Mouse (Mus musculus) neural tube, embryonic 15.5 days (tissue): ENCODE results near the gene Rnf223. TPM values are rescaled to one million over a fixed set of nuclear protein-coding genes. Genes with fewer than 3 reads are reported as not detected.

Experiments
- ATAC-seq: fragments of 200-750 bp; cut with Nextera tagmentation; 2 replicates; pipeline ENCODE4 v1.8.0; 2017; ENCODE audit warnings: mild to moderate bottlenecking, moderate TSS enrichment, moderate library complexity; ENCODE audit not compliant: low FRiP score
- H3K27ac ChIP-seq: fragments of 300-500 bp; sonication (generic); replicated peaks from 2 replicates; pipeline ENCODE4 v1.5.1; 2015; ENCODE audit warnings: mild to moderate bottlenecking, inconsistent platforms
- H3K27me3 ChIP-seq: fragments of 300-500 bp; sonication (generic); replicated peaks from 2 replicates; pipeline ENCODE4 v1.6.1; 2015; ENCODE audit warnings: inconsistent platforms
- H3K36me3 ChIP-seq: fragments of 300-500 bp; sonication (generic); 2 replicates; pipeline ENCODE4 v1.6.1; 2015; ENCODE audit warnings: inconsistent platforms
- H3K4me1 ChIP-seq: fragments of 300-500 bp; sonication (generic); 2 replicates; pipeline ENCODE4 v1.6.1; 2015; ENCODE audit warnings: inconsistent platforms
- H3K4me2 ChIP-seq: fragments of 300-500 bp; sonication (generic); 2 replicates; pipeline ENCODE4 v1.6.1; 2015; ENCODE audit warnings: inconsistent platforms, mild to moderate bottlenecking, moderate library complexity
- H3K4me3 ChIP-seq: fragments of 300-500 bp; sonication (generic); replicated peaks from 2 replicates; pipeline ENCODE4 v1.5.1; 2015; ENCODE audit warnings: mild to moderate bottlenecking, inconsistent platforms
- H3K9ac ChIP-seq: fragments of 300-500 bp; sonication (generic); replicated peaks from 2 replicates; pipeline ENCODE4 v1.6.1; 2015; ENCODE audit warnings: mild to moderate bottlenecking, inconsistent platforms
- H3K9me3 ChIP-seq: fragments of 300-500 bp; sonication (generic); replicated peaks from 2 replicates; pipeline ENCODE4 v1.6.1; 2016; ENCODE audit warnings: inconsistent platforms
- WGBS: fragments of 180-500 bp; shearing (Covaris S2); methylation state at CpG from one replicate; pipeline ENCODE4 v1.1.7; 2015; ENCODE audit warnings: mixed read lengths; 5-methylcytosine and 5-hydroxymethylcytosine counted together
- polyA plus RNA-seq: library from polyadenylated mRNA; unstranded; fragments of >200 nt; fragmentation: Nextera tagmentation; extraction: Ambion mirVana; gene quantifications from 2 replicates; pipeline ENCODE4 v1.2.1, GENCODE M21; 2015

The Rnf223 gene
- polyA plus RNA-seq, 1 experiment from 2014 or later = 0.37 TPM

DNA sequence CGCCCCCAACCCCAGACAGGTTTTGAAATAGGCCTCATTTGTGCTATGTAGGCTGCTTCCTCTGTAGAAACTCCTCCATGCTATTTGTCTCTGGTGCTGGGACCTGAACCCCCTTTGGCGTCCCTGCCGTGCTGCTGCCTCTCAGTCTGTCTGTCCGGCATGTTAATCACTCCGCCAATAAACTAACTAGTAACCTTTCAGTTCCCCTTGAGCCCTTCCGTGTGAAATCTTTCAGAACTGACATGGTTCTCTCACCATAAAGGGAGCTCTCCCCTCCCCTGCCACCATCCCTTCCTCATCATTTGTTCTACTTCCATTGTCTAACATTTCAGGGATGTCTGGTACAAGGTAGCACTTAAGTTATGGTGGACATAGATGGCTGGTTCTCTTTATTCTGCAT lies 30.9 kb upstream of the Rnf223 start:
- WGBS = 68% methylated on average over 6 of the region's 6 CpGs
- ATAC-seq = no peak

DNA sequence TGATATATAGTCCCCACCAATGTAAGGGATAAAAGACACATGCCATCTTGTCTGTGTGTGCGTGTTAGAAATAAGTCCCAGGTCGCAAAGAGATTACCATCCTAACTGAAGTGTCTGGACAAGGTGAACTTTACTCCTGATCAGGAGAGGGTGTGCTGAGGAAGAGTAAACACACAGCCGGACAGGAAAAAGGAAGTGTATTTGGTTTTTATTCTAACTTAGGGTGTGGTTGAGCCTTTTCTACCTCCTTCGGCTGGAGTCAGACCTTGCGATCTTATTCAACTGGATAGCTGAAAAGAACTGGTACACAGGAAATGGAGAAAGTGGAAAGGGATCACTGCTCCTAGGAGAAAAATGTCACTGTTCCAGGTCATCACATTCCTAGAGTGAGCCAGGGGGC lies 29.8 kb upstream of the Rnf223 start:
- Histone ChIP-seq H3K27me3 (no peaks in the 10 kb centered on the region), H3K9me3 (no peaks in the 10 kb centered on the region), H3K36me3 (no peaks in the 10 kb centered on the region), H3K4me2 (no peak overlapping the region), H3K27ac (no peak overlapping the region), H3K4me1 (no peaks in the 10 kb centered on the region), H3K9ac (no peak overlapping the region), H3K4me3 (no peak overlapping the region)
- ATAC-seq = no peak
- WGBS = 92% methylated on average over 5 of the region's 5 CpGs

More for the DNA sequence above, 30.9 kb upstream of the Rnf223 start:
- Histone ChIP-seq H3K4me2 (no peak overlapping the region), H3K9me3 (no peaks in the 10 kb centered on the region), H3K27ac (no peak overlapping the region), H3K9ac (no peak overlapping the region), H3K36me3 (no peaks in the 10 kb centered on the region), H3K27me3 (no peaks in the 10 kb centered on the region), H3K4me3 (no peak overlapping the region), H3K4me1 (no peaks in the 10 kb centered on the region)

DNA sequence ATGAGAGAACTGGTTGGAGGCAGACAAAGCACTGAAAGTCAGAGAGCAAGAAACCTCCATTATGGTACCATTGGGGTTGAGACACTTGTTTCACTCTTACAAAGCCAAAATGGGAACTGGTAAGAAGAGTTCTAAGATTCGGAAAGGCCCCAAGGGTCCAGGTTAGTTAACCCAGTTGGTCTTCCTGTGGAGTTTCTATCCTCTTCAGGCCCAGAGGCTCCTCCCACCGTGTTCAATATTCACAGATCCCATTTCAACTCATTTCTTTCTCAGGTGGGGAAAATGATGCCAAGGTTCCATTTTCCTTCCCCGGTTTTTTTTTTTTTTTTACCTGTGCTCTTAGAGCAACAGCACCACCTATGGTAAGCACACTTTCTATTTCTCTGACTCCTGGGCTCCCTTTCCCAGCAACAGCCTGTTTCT lies 28.8 kb upstream of the Rnf223 start:
- no peak overlapping the region for H3K4me2 ChIP-seq
- H3K27me3 ChIP-seq = no peaks in the 10 kb centered on the region
- 42% methylated on average over 3 of the region's 3 CpGs for WGBS
- H3K27ac ChIP-seq = no peak overlapping the region
- no peaks in the 10 kb centered on the region for H3K36me3 ChIP-seq
- H3K4me3 ChIP-seq = no peak overlapping the region
- no peaks in the 10 kb centered on the region for H3K9me3 ChIP-seq
- no peaks in the 10 kb centered on the region for H3K4me1 ChIP-seq
- H3K9ac ChIP-seq = no peak overlapping the region
- no peak for ATAC-seq

DNA sequence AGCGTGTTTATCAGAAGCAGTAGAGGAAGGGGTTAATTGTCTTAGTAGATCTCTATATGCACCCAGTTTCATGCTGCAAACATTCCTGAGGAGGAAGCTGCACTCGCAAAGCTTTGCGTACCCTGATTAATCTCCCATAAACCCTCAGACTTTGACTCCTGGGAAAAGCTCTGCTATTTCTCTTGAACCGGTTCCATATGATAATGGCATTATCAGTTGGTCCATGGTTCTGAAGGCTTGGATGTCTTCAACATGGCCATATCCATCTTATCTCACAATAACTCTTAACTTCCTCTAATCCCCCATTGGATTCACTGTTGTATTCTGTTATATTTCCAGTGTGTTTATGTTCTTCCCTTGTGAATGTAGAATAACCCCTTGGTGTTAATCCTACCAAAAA lies 27.0 kb upstream of the Rnf223 start:
- no peaks in the 10 kb centered on the region for H3K4me1 ChIP-seq
- H3K4me2 ChIP-seq = no peak overlapping the region
- ATAC-seq = no peak
- H3K27me3 ChIP-seq = no peaks in the 10 kb centered on the region
- 84% methylated on average over 4 of the region's 4 CpGs for WGBS
- H3K9ac ChIP-seq = no peak overlapping the region
- H3K9me3 ChIP-seq = no peaks in the 10 kb centered on the region
- no peak overlapping the region for H3K27ac ChIP-seq
- H3K36me3 ChIP-seq = no peaks in the 10 kb centered on the region
- no peak overlapping the region for H3K4me3 ChIP-seq

DNA sequence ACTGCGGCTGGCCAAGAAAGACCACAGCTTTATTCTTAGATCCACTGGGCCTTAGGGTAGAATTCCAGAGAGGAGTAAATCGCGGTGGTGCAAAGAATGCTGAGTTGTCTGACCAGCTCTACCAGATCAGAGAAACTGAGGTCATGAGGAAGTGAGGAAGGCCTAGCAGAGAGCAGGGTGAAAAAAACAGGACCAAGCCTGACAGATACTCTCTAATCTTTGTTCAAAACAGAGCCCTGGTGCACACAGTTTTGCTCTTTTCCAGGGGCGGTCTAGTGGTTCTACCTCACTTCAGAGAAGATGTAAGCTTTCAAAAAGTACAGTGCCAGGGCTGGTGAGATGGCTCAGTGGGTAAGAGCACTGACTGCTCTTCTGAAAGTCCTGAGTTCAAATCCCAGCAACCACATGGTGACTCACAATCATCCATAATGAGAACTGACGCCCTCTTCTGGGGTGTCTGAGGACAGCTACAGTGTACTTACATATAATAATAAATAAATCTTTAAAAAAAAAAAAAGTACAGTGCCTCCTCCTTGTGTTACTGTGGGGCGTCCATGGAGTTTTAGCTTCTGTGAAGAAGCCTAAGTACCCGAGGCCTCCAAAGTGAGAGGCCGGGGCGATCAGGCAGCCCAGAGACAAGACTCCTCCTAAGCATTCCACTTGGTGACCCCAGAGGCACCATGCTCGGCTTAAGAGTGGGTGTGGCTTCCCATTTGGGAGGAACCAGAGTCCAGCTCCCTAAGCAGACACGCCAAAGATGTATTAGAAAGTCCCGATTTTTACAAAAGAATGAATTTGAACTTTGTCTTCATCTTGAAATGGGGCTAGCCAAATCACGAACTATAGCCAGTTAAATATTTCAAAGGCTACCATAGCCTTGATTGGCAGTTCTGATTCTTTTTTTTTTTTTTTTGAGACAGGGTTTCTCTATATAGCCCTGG lies 21.4 kb upstream of the Rnf223 start:
- Histone ChIP-seq H3K9me3 (no peaks in the 10 kb centered on the region), H3K27me3 (no peaks in the 10 kb centered on the region), H3K4me3 (peak overlapping the region; percentile 87), H3K36me3 (no peaks in the 10 kb centered on the region), H3K4me1 (peaks cover 11% of the 10 kb centered on the region), H3K9ac (peak overlapping the region; percentile 62), H3K4me2 (peak overlapping the region; percentile 77), H3K27ac (peak overlapping the region; percentile 85)
- WGBS = 31% methylated on average over 12 of the region's 13 CpGs
- 0 out of 2 replicates have a peak, but pooled peaks have one; percentile 25 for ATAC-seq

DNA sequence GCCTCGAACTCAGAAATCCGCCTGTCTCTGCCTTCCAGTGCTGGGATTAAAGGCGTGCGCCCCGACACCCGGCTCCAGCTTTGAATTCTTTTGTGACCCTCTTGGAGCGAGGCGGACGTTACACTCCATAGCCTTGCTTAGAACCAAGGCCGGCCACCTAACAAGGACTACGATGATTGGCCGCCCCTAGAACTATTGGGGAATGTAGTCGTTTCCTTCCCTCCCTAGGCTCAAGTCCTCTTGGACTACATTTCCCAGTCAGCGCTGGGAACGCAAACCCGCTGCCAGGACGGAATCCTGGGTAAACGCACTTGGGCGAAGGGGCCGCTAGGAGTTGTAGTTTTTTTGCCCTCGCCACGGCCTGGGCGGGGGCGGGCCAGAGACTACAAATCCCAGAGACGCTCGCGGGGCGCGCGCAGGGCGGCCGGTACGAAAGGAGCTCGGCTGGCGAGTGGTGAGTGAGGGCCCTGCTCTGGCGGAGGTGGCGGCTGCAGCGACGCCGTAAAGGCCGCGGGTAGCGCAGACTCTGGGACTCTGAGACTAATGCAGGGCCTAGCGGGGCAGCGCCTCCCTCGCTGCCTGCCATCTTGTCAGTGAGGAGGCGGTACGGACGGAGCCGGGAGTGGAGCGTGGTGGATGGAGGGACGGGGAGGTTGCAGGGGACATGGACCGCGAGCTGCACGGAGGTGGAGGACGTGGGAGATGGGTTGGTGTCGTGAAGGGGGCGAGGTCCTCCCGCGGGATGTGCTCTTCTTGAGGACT lies 20.6 kb upstream of the Rnf223 start, which contains the start of gene 9430015G10Rik:
Gene 9430015G10Rik (plus strand): TSS at position 413 of the 762 bp plus-strand sequence.
- no peaks in the 10 kb centered on the region for H3K9me3 ChIP-seq
- H3K27me3 ChIP-seq = no peaks in the 10 kb centered on the region
- WGBS = 0% methylated on average over 60 of the region's 60 CpGs
- peaks cover 11% of the 10 kb centered on the region for H3K4me1 ChIP-seq
- H3K4me2 ChIP-seq = peak within 1 kb of the TSS; percentile 77
- peak within 1 kb of the TSS; percentile 92 for H3K9ac ChIP-seq
- peak; percentile 98 for ATAC-seq
- no peaks in the 10 kb centered on the region for H3K36me3 ChIP-seq
- peak within 1 kb of the TSS; percentile 90 for H3K27ac ChIP-seq
- H3K4me3 ChIP-seq = peak within 1 kb of the TSS; percentile 87

DNA sequence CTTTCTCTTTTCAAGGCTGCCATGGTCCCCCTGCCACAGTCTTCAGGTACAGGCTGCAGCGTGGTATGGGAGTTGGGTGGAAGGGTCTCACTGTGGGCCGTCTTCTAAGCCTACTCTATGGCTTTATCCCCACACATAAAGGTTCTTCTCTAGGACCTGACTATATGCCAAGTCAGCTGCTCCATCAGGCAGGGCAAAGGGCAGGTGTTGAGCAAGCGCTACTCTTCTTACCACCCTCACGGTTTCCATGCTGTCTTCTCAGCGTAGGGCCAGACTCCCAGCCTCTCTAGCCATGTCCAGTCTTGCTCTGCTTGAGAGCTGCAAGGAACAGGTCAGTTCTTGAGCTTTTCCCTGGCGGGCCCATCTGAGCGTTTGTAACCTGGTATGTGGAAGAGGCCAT lies 6.2 kb upstream of the Rnf223 start:
- ATAC-seq = no peak
- H3K9me3 ChIP-seq = no peaks in the 10 kb centered on the region
- no peak overlapping the region for H3K4me3 ChIP-seq
- no peak overlapping the region for H3K4me2 ChIP-seq
- peaks cover 75% of the 10 kb centered on the region for H3K36me3 ChIP-seq
- no peak overlapping the region for H3K27ac ChIP-seq
- no peaks in the 10 kb centered on the region for H3K4me1 ChIP-seq
- no peaks in the 10 kb centered on the region for H3K27me3 ChIP-seq
- WGBS = 98% methylated on average over 7 of the region's 7 CpGs
- H3K9ac ChIP-seq = no peak overlapping the region

DNA sequence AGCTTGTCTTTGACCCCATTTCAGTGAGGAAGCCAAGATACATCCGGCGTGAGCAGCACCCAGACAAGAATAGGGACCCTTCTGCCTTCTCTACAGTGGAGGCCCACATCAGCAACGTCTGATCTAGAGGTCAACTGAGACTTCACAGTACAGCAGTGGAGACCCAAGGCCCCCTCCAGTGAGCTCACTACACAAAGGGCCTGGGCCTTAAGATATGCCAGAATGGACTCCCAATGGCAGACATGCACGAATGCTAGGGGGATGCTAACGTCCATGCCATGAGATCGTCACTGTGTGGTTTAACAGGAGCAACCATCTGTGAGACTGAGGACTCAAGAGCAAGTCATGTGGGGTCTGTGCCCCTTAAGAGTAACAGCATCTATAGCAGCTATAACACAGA lies 4.9 kb upstream of the Rnf223 start:
- ATAC-seq = no peak
- Histone ChIP-seq H3K27ac (no peak overlapping the region), H3K4me3 (no peak overlapping the region), H3K4me1 (no peaks in the 10 kb centered on the region), H3K9ac (no peak overlapping the region), H3K27me3 (no peaks in the 10 kb centered on the region), H3K9me3 (no peaks in the 10 kb centered on the region), H3K36me3 (peaks cover 64% of the 10 kb centered on the region), H3K4me2 (no peak overlapping the region)
- 95% methylated on average over 6 of the region's 6 CpGs for WGBS

DNA sequence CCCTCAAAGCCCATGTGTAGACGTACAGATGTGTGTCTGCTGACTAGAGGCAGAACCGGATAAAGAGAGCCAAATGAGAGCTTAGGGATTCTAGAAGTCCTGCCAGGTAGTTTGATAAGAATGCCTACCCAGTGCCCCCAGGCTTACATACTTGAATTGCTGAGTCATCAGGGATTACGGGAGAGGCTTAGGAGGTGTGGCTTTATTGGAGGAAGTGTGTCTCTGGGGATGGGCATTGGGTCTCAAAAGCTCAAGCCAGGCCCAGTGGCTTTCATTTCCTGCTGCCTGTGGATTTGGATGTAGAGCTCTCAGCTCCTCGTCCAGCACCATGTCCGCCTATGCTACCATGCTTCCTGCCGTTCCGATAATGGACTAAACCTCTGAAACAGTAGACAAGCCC lies 3.5 kb upstream of the Rnf223 start:
- Histone ChIP-seq H3K9me3 (no peaks in the 10 kb centered on the region), H3K4me3 (no peak overlapping the region), H3K36me3 (peaks cover 50% of the 10 kb centered on the region), H3K4me1 (no peaks in the 10 kb centered on the region), H3K27ac (no peak overlapping the region), H3K9ac (no peak overlapping the region), H3K4me2 (no peak overlapping the region), H3K27me3 (no peaks in the 10 kb centered on the region)
- ATAC-seq = no peak
- 89% methylated on average over 7 of the region's 7 CpGs for WGBS

DNA sequence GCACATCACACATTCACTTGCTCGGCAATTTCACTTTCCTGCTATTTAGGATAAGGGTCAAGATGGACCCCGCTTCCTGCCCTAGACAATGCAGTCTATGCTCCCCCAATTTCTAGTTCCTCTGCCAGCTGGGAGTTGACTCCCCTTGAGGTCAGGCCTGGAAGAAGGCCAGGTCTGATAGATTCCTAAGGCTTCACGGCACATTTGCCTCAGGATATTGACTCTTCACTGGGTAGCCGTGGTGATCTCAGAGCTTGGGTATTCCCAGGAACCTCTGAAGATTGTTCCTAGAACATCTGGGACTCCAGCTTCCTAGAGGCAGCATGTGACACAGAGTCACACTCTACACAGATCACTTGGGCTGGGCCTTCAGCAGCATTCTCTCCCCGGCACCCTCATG lies 1.6 kb upstream of the Rnf223 start:
- H3K4me3 ChIP-seq = no peak overlapping the region
- H3K4me2 ChIP-seq = no peak overlapping the region

DNA sequence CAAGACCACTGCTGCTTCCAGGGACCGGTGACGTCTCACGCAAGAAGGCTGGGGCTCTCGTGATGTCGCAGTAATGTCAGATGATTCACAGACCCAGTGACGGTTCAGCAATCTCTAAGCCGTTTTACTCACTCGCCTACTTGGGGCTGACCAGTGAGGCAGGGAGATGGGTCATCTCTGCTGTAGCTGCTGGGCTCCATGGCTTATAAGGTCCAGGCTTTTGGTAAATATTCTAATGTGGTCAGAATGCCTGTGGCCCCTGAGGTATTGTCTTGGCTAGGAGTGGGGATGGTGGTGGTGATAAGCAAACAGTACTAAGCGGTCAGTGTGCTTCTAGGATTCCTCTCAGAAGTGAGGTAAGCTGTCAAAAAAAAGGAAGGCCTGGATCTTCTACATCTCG lies 627 bp downstream of the Rnf223 start:
- WGBS = 90% methylated on average over 10 of the region's 10 CpGs
- H3K9me3 ChIP-seq = no peaks in the 10 kb centered on the region
- H3K4me2 ChIP-seq = no peak overlapping the region
- no peak overlapping the region for H3K27ac ChIP-seq
- H3K4me1 ChIP-seq = no peaks in the 10 kb centered on the region
- no peak overlapping the region for H3K9ac ChIP-seq
- H3K27me3 ChIP-seq = no peaks in the 10 kb centered on the region
- H3K4me3 ChIP-seq = no peak overlapping the region
- peaks cover 9% of the 10 kb centered on the region for H3K36me3 ChIP-seq
- no peak for ATAC-seq

More for the DNA sequence above, 1.6 kb upstream of the Rnf223 start:
- Histone ChIP-seq H3K36me3 (peaks cover 31% of the 10 kb centered on the region), H3K27me3 (no peaks in the 10 kb centered on the region), H3K9me3 (no peaks in the 10 kb centered on the region), H3K9ac (no peak overlapping the region), H3K27ac (no peak overlapping the region), H3K4me1 (no peaks in the 10 kb centered on the region)
- ATAC-seq = no peak
- WGBS = 88% methylated on average over 5 of the region's 5 CpGs

DNA sequence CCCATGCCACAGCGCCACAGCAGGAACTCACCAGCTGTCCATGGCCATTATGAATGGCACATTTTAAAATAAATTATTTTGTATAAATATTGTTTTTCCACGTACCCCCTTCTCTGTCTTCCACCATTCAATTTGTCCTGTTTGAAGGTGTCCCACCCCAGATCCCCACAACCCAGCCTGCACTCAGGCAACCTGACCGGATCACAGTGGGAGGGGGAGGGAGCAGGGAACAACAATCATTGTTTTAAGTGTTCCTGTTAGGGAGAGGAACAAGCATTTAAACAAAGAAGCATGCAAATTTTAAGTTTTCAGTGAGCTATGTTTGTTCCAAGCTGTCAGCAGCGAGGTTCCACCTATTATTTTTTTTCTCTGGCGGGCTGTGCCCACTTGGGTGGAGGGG lies 3.0 kb downstream of the Rnf223 start:
- H3K9ac ChIP-seq = no peak overlapping the region
- no peak for ATAC-seq
- H3K27ac ChIP-seq = no peak overlapping the region
- no peak overlapping the region for H3K4me3 ChIP-seq
- H3K4me1 ChIP-seq = no peaks in the 10 kb centered on the region
- H3K36me3 ChIP-seq = no peaks in the 10 kb centered on the region
- 63% methylated on average over 5 of the region's 5 CpGs for WGBS
- H3K9me3 ChIP-seq = no peaks in the 10 kb centered on the region
- no peak overlapping the region for H3K4me2 ChIP-seq
- no peaks in the 10 kb centered on the region for H3K27me3 ChIP-seq
